Mouse (Mus musculus) heart, embryonic 16.5 days (tissue): ENCODE results near the gene Maats1. TPM values are rescaled to one million over a fixed set of nuclear protein-coding genes. Genes with fewer than 3 reads are reported as not detected.

Experiments used
- ATAC-seq: fragments of 200-750 bp; cut with Nextera tagmentation; replicated peaks from 2 replicates; pipeline ENCODE4 v1.8.0; 2017; ENCODE audit warnings: moderate number of reproducible peaks; ENCODE audit not compliant: insufficient read depth, low FRiP score; ENCODE audit errors: extremely low read depth
- H3K27ac ChIP-seq: fragments of 300-500 bp; sonication (generic); 2 replicates; pipeline ENCODE4 v1.5.1; 2014; ENCODE audit warnings: mild to moderate bottlenecking, low read length, control low read depth, moderate library complexity
- H3K27me3 ChIP-seq: fragments of 300-500 bp; sonication (generic); 2 replicates; pipeline ENCODE4 v1.6.1; 2014; ENCODE audit warnings: low read length, mixed read lengths; ENCODE audit not compliant: control insufficient read depth, insufficient read depth
- H3K36me3 ChIP-seq: fragments of 300-500 bp; sonication (generic); 2 replicates; pipeline ENCODE4 v1.6.1; 2014; ENCODE audit not compliant: control insufficient read depth, insufficient read depth
- H3K4me1 ChIP-seq: fragments of 300-500 bp; sonication (generic); 2 replicates; pipeline ENCODE4 v1.6.1; 2014; ENCODE audit warnings: low read length, mixed read lengths; ENCODE audit not compliant: control insufficient read depth, insufficient read depth
- H3K4me2 ChIP-seq: fragments of 300-500 bp; sonication (generic); 2 replicates; pipeline ENCODE4 v1.6.1; 2014; ENCODE audit warnings: low read depth, mild to moderate bottlenecking, control low read depth, low read length
- H3K4me3 ChIP-seq: fragments of 300-500 bp; sonication (generic); 2 replicates; pipeline ENCODE4 v1.5.1; 2014; ENCODE audit warnings: mild to moderate bottlenecking, control low read depth, low read length
- H3K9ac ChIP-seq: fragments of 300-500 bp; sonication (generic); 2 replicates; pipeline ENCODE4 v1.6.1; 2014; ENCODE audit warnings: low read length, control low read depth
- H3K9me3 ChIP-seq: fragments of 300-500 bp; sonication (generic); replicated peaks from 2 replicates; pipeline ENCODE4 v1.6.1; 2016; ENCODE audit warnings: low read length; ENCODE audit not compliant: control insufficient read depth
- WGBS: fragments of 180-500 bp; shearing (Covaris S2); extraction: QIAGEN DNeasy Blood & Tissue Kit; methylation state at CpG from one replicate; pipeline ENCODE4 v1.1.7; 2014; 5-methylcytosine and 5-hydroxymethylcytosine counted together
- polyA plus RNA-seq: library from polyadenylated mRNA; unstranded; fragments of >200 nt; fragmentation: Nextera tagmentation; extraction: Ambion mirVana; gene quantifications from 2 replicates; pipeline ENCODE4 v1.2.1, GENCODE M21; 2015

The Maats1 gene
- polyA plus RNA-seq, 1 experiment from 2014 or later, result 0.12 TPM

DNA sequence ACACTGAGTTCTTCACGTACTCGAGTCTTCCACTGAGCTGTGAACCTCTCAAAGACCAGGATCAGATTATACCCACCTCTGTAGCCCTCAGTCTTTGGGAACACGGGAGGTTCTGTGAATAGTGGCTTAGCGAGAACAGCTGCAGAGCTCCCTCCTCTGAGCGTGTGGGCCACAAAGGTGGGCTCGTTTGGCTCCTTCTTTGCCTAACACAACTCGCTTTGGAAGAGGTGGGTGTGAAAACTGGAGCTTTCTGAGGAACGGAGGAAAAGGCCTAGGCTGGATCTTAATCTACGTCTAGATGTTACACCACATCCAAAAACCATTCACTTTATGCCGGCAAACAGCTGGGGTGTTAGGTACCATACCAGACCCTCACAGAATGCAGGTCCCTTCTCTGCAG lies 23.4 kb upstream of the Maats1 start:
- Histone ChIP-seq H3K36me3 (peaks cover 13% of the 10 kb centered on the region), H3K4me1 (peaks cover 33% of the 10 kb centered on the region), H3K27me3 (no peaks in the 10 kb centered on the region), H3K9me3 (no peaks in the 10 kb centered on the region), H3K27ac (peak overlapping the region; percentile 99), H3K4me2 (peak overlapping the region; percentile 68), H3K9ac (peak overlapping the region; percentile 91), H3K4me3 (peak overlapping the region; percentile 77)
- WGBS, result 52% methylated on average over 10 of the region's 10 CpGs
- ATAC-seq, result no peak

DNA sequence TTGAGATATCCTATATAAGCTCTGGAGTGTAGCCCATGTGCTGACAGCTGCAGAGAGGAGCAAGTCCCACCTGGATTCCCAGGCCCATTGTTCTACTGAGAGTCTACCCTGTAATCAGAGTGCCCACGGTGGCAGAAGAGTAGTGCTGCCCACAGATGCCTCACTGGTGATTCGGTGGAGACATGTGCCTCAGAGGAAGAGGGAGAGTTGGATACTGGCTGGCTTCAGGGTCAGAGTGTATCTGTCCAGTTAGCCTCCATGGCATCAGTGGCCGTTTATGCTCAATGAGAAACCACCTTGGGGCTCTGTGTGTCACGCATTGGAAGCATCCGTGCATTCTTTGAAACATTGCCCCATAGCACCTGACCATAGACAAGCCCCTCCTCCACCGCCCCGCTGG lies 21.7 kb upstream of the Maats1 start:
- peak overlapping the region; percentile 91 for H3K9ac ChIP-seq
- H3K36me3 ChIP-seq, result 0 out of 2 replicates have a peak, but pooled peaks cover 2% of the 10 kb centered on the region
- no peaks in the 10 kb centered on the region for H3K9me3 ChIP-seq
- H3K4me1 ChIP-seq, result peaks cover 30% of the 10 kb centered on the region
- 24% methylated on average over 7 of the region's 7 CpGs for WGBS
- peak overlapping the region; percentile 99 for H3K27ac ChIP-seq
- ATAC-seq, result no peak
- H3K4me3 ChIP-seq, result peak overlapping the region; percentile 77
- H3K27me3 ChIP-seq, result no peaks in the 10 kb centered on the region
- H3K4me2 ChIP-seq, result peak overlapping the region; percentile 68

- H3K9me3 ChIP-seq, result no peaks in the 10 kb centered on the region
- peak overlapping the region; percentile 99 for H3K27ac ChIP-seq
- peak overlapping the region; percentile 91 for H3K9ac ChIP-seq
- H3K4me1 ChIP-seq, result peaks cover 27% of the 10 kb centered on the region
- H3K36me3 ChIP-seq, result no peaks in the 10 kb centered on the region
- 9% methylated on average over 3 of the region's 3 CpGs for WGBS
- no peaks in the 10 kb centered on the region for H3K27me3 ChIP-seq
- H3K4me2 ChIP-seq, result peak overlapping the region; percentile 68
- peak overlapping the region; percentile 77 for H3K4me3 ChIP-seq
- no peak for ATAC-seq
These were observed 21.3 kb upstream of the Maats1 start for GRCm38 (mm10) chr16:38363256-38363595.

- ATAC-seq, result peak; percentile 14; the same call in 1 of the 2 replicates
- no peaks in the 10 kb centered on the region for H3K9me3 ChIP-seq
- 24% methylated on average over 20 of the region's 20 CpGs for WGBS
- H3K4me3 ChIP-seq, result peak overlapping the region; percentile 77
- peak overlapping the region; percentile 99 for H3K27ac ChIP-seq
- peak overlapping the region; percentile 68 for H3K4me2 ChIP-seq
- H3K27me3 ChIP-seq, result no peaks in the 10 kb centered on the region
- peaks cover 26% of the 10 kb centered on the region for H3K4me1 ChIP-seq
- H3K9ac ChIP-seq, result peak overlapping the region; percentile 91
- H3K36me3 ChIP-seq, result 0 out of 2 replicates have a peak, but pooled peaks cover 2% of the 10 kb centered on the region
These were observed 20.7 kb upstream of the Maats1 start for GRCm38 (mm10) chr16:38362493-38363255.

DNA sequence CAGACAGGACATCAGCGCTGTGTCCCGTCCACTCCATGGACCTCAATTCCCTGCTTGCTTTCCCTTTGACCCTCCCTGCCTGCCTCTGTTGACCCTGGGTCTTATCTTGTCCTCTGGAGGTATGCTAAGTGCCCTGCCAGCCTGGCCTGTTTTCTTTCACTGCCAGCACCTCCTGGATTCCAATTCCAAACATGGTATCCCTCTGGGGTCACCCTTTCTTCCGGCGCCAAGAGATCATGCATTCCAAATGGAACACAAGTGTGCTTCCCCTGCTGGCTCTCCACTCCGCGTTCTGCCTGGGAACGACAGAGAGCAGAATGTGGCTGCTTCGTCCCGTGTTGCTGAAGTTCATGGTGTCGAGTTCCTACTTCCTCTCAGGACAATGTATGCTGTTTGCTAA lies 20.0 kb upstream of the Maats1 start, which contains the start of gene Popdc2:
Gene Popdc2, plus strand, starts transcription at position 277 of the 400 bp plus-strand sequence.
- H3K9me3 ChIP-seq, result no peaks in the 10 kb centered on the region
- 7% methylated on average over 10 of the region's 10 CpGs for WGBS
- peak; percentile 88 for ATAC-seq

DNA sequence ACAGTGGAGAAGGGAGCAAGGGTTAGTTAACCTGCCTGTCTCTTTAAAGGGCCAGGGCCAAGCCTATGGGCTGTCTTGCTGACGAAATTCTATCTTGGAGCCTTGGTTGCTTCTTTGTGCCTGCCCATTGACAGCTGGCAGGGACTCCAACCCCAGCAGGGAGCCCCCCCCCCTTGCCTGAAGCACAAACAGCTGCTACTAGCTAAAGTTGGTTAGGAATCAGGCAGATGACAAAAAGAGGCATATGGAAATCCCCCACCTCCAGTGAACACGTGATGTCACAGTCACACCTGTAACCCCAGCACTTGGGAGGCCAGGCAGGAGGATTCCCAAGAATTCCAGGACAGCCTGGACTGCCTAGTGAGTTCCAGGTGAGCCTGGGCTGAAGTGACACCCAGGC lies 18.4 kb upstream of the Maats1 start:
- Histone ChIP-seq H3K9ac (peak overlapping the region; percentile 44; the same call in 1 of the 2 replicates), H3K9me3 (no peaks in the 10 kb centered on the region), H3K4me2 (peak overlapping the region; percentile 24), H3K4me3 (no peak overlapping the region), H3K4me1 (peaks cover 26% of the 10 kb centered on the region), H3K27ac (peak overlapping the region; percentile 99), H3K27me3 (no peaks in the 10 kb centered on the region), H3K36me3 (0 out of 2 replicates have a peak, but pooled peaks cover 2% of the 10 kb centered on the region)
- 37% methylated on average over 2 of the region's 2 CpGs for WGBS
- ATAC-seq, result no peak

More for the DNA sequence above, 20.0 kb upstream of the Maats1 start, which contains the start of gene Popdc2:
- H3K4me1 ChIP-seq, result peaks cover 26% of the 10 kb centered on the region
- H3K9ac ChIP-seq, result peak within 1 kb of the TSS; percentile 91
- 0 out of 2 replicates have a peak, but pooled peaks cover 2% of the 10 kb centered on the region for H3K36me3 ChIP-seq
- peak within 1 kb of the TSS; percentile 77 for H3K4me3 ChIP-seq
- peak within 1 kb of the TSS; percentile 68 for H3K4me2 ChIP-seq
- H3K27ac ChIP-seq, result peak within 1 kb of the TSS; percentile 99
- H3K27me3 ChIP-seq, result no peaks in the 10 kb centered on the region

DNA sequence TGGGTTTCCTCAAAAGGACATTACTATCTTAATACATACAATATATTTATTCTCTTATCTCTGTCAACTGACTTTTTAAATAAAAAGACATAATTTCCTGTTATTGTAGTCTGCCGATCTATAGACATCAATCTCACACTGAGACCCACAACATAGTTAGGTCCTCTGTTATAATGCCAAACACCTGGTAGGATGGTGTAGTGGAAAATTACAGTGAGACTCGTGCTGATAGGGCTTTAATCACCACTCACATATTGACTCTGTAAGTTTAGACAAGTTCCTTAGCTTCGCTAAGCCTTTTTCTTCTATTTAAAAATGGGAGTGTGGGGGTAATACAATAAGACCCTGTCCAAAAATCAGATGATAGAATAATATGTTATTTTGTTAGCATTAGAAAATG lies 17.9 kb upstream of the Maats1 start:
- Histone ChIP-seq H3K4me3 (no peak overlapping the region), H3K4me1 (peaks cover 26% of the 10 kb centered on the region), H3K27me3 (no peaks in the 10 kb centered on the region), H3K9ac (peak overlapping the region; percentile 44; the same call in 1 of the 2 replicates), H3K9me3 (no peaks in the 10 kb centered on the region), H3K36me3 (0 out of 2 replicates have a peak, but pooled peaks cover 2% of the 10 kb centered on the region), H3K4me2 (no peak overlapping the region), H3K27ac (peak overlapping the region; percentile 99)
- 51% methylated on average over 3 of the region's 3 CpGs for WGBS
- ATAC-seq, result no peak

DNA sequence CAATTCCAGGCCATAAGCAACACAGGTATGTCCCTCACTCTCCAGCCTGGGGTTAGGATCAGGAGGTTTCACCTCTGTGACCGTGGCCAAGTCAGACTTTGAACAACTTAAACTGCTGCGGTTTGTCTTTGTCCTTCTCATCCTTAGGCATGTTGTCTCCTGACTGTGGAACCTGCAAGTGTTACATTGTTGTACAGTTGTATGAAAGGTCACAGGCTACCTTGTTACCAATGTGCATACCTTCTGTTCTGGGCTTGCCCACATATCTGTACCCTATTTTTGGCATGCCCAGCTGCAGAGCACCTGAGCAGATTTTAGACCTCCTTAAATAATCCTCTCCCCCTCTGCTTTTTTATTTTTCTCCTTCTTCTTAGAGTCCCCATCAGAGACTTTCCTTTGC lies 17.3 kb upstream of the Maats1 start:
- Histone ChIP-seq H3K36me3 (0 out of 2 replicates have a peak, but pooled peaks cover 2% of the 10 kb centered on the region), H3K27me3 (no peaks in the 10 kb centered on the region), H3K9ac (no peak overlapping the region), H3K4me3 (no peak overlapping the region), H3K4me1 (peaks cover 27% of the 10 kb centered on the region), H3K9me3 (no peaks in the 10 kb centered on the region), H3K4me2 (no peak overlapping the region), H3K27ac (no peak overlapping the region)
- no peak for ATAC-seq
- 60% methylated on average over 2 of the region's 2 CpGs for WGBS

DNA sequence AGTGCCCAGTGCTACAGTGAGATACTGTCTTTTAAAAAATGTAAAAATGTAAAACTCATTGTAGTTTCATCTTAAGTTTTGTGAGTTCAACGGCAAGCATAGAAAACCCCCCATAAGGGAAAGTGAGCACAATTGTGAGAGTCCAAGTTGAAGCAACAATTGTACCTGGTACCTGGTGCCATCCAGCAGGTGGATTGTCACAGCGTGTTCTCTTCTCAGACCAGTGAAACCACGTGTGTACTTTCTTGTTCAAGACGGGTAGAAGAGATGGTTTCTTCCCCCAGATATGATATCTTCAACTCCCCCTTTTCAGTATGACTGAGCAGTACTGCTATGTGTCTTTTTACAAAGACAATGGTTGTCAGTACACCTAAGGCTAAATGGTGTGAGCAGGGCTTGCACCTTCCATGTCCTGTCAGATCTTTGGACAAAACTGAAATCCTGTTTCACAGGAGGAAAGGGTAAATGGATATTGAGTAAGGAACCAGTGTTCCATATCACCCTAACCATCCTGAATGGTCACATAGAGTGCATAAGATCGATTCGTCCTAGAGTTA lies 16.4 kb upstream of the Maats1 start:
- 88% methylated on average over 6 of the region's 6 CpGs for WGBS
- ATAC-seq, result no peak
- no peaks in the 10 kb centered on the region for H3K9me3 ChIP-seq

More for the DNA sequence above, 16.4 kb upstream of the Maats1 start:
- H3K4me3 ChIP-seq, result no peak overlapping the region
- H3K27me3 ChIP-seq, result no peaks in the 10 kb centered on the region
- H3K9ac ChIP-seq, result no peak overlapping the region
- H3K4me1 ChIP-seq, result peaks cover 31% of the 10 kb centered on the region
- no peak overlapping the region for H3K27ac ChIP-seq
- H3K36me3 ChIP-seq, result 0 out of 2 replicates have a peak, but pooled peaks cover 2% of the 10 kb centered on the region
- H3K4me2 ChIP-seq, result no peak overlapping the region
